Mouse (Mus musculus) ES-Bruce4 (cell line): ENCODE measurements around the gene Prtg. TPM values are rescaled to one million over a fixed set of nuclear protein-coding genes. Genes with fewer than 3 reads are reported as not detected.

Source experiments
- H3K27ac ChIP-seq: 2 replicates; pipeline ENCODE4 v1.5.1; 2012; ENCODE audit warnings: low read length, inconsistent platforms; ENCODE audit not compliant: insufficient read depth
- H3K27me3 ChIP-seq: 2 replicates; pipeline ENCODE4 v1.6.1; 2012; ENCODE audit warnings: mild to moderate bottlenecking, low read length, inconsistent platforms; ENCODE audit not compliant: control insufficient read depth, poor library complexity, insufficient read depth, severe bottlenecking
- H3K36me3 ChIP-seq: 2 replicates; pipeline ENCODE4 v1.6.1; 2012; ENCODE audit warnings: inconsistent platforms, mild to moderate bottlenecking, low read length, moderate library complexity; ENCODE audit not compliant: control insufficient read depth, poor library complexity, insufficient read depth, severe bottlenecking
- H3K4me1 ChIP-seq: one replicate; pipeline ENCODE4 v1.8.1; 2011; ENCODE audit warnings: low read length; ENCODE audit not compliant: control insufficient read depth, insufficient read depth
- H3K4me3 ChIP-seq: 2 replicates; pipeline ENCODE4 v1.5.1; 2011; ENCODE audit warnings: low read depth, mild to moderate bottlenecking, low read length
- H3K9ac ChIP-seq: 2 replicates; pipeline ENCODE4 v1.6.1; 2012; ENCODE audit warnings: low read depth, mild to moderate bottlenecking, inconsistent platforms; ENCODE audit not compliant: poor library complexity, severe bottlenecking
- H3K9me3 ChIP-seq: replicated peaks from 2 replicates; pipeline ENCODE4 v1.6.1; 2012; ENCODE audit warnings: mild to moderate bottlenecking, low read length, inconsistent platforms; ENCODE audit not compliant: control insufficient read depth, poor library complexity, insufficient read depth, severe bottlenecking
- CTCF ChIP-seq: IDR thresholded peaks from one replicate; pipeline ENCODE4 v1.8.1; 2011; ENCODE audit warnings: low read depth, low read length
- EP300 ChIP-seq: IDR thresholded peaks from 2 replicates; pipeline ENCODE4 v1.6.1; 2011; ENCODE audit warnings: low read depth, low read length; ENCODE audit not compliant: insufficient read depth
- POLR2A ChIP-seq: IDR thresholded peaks from one replicate; pipeline ENCODE4 v1.8.1; 2011; ENCODE audit warnings: low read length; ENCODE audit not compliant: insufficient read depth
- polyA plus RNA-seq: library from polyadenylated mRNA; stranded (reverse); fragments of >200 nt; gene quantifications from 2 replicates; pipeline ENCODE4 v1.2.4, GENCODE M21; 2011; ENCODE audit warnings: low read depth; ENCODE audit not compliant: missing spikeins, insufficient read depth, insufficient read length

Gene Prtg
- polyA plus RNA-seq, 1 experiment = 78.5 TPM

DNA sequence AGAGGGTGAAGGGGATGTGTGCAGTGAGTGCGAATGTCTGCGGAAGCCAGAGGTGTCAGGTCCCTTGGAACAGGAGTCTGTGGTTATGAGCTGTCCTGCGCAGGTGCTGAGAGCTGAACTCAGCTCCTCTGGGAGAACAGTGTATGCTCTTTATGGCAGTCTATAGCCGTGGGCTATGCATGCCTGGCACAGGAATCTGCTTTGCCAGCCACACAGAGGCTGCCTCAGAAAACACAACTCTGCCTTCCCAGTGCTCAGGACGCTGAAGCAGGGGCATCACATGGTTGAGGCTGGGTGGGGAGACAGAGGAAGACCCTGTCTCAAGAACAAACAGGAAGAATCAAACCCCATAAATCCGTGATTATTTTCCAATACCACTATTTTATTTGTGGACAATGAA is 60.8 kb downstream of the Prtg start:
- no peak overlapping the region for H3K27ac ChIP-seq
- H3K27me3 ChIP-seq = no peaks in the 10 kb centered on the region
- H3K9me3 ChIP-seq = no peaks in the 10 kb centered on the region
- H3K36me3 ChIP-seq = no peaks in the 10 kb centered on the region
- H3K9ac ChIP-seq = no peak overlapping the region
- no peak overlapping the region for H3K4me3 ChIP-seq
- peaks cover 3% of the 10 kb centered on the region for H3K4me1 ChIP-seq
- TF ChIP-seq EP300 (no peak), CTCF (no peak), POLR2A (no peak)

DNA sequence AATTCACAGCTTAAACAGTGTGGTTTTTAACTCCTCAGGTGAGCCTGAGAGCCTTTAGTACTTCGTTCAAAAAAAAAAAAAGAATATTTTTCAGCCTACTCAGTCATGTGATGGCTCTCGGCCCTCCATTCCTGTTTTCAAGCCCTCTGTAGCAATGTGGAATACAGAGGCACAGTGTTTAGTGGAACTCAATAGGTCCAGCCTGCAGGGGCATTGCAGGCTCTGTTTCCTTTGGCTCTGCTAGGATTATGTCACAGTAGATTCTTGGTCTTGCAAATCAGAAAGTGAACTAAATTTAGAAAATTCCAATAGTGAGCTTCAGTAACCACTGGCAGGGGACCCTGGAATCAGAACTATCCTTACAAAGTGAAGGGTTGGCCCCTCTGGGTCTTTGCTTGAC is 62.1 kb downstream of the Prtg start:
- no peak overlapping the region for H3K9ac ChIP-seq
- H3K9me3 ChIP-seq = no peaks in the 10 kb centered on the region
- no peaks in the 10 kb centered on the region for H3K36me3 ChIP-seq
- H3K4me3 ChIP-seq = no peak overlapping the region
- H3K27ac ChIP-seq = no peak overlapping the region
- no peak for TF ChIP-seq EP300
- peaks cover 4% of the 10 kb centered on the region for H3K4me1 ChIP-seq
- H3K27me3 ChIP-seq = no peaks in the 10 kb centered on the region

DNA sequence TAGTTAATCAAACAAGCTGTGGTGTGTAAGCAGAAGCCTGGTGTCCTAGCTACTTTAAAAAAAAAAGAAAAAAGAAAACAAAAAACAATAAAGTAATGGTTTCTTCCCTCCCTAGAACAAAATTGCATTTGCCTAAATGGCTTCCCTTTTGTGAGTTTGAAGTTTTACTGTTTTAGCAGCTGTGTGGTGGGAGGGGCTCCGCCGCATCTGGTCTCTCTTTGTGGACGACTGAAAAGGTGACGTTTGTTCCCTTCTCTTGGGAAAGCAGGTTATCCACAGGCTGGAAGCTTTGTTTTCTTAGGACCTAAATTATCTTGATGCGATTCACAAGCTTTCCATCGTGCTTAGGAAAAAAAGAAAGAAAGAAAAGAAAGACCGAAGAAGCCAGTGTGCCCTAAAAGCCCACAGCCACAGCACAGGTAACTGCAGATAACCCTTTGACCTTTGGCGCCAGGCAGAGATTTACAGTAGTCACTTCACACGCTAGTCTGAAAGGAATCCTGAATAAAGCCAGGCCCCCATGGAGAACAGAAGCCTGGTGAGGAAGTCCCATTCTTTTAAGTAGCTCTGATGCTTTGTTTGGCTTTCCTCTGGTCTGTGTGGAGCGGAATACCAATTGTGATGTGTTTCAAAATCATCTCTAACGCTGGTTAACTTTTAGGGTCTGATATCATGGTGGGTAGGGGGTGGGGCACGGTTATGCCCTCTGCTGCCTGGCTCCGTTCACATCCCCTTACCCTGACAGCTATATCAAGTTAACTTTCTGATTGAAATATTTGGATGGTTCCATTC is 65.0 kb downstream of the Prtg start:
- Histone ChIP-seq H3K4me3 (no peak overlapping the region), H3K9me3 (no peaks in the 10 kb centered on the region), H3K36me3 (no peaks in the 10 kb centered on the region), H3K4me1 (peaks cover 4% of the 10 kb centered on the region), H3K27me3 (no peaks in the 10 kb centered on the region), H3K27ac (peak overlapping the region; percentile 71), H3K9ac (no peak overlapping the region)
- TF ChIP-seq POLR2A (no peak), EP300 (0 out of 2 replicates have a peak, but pooled peaks have one; percentile 32), CTCF (no peak)

DNA sequence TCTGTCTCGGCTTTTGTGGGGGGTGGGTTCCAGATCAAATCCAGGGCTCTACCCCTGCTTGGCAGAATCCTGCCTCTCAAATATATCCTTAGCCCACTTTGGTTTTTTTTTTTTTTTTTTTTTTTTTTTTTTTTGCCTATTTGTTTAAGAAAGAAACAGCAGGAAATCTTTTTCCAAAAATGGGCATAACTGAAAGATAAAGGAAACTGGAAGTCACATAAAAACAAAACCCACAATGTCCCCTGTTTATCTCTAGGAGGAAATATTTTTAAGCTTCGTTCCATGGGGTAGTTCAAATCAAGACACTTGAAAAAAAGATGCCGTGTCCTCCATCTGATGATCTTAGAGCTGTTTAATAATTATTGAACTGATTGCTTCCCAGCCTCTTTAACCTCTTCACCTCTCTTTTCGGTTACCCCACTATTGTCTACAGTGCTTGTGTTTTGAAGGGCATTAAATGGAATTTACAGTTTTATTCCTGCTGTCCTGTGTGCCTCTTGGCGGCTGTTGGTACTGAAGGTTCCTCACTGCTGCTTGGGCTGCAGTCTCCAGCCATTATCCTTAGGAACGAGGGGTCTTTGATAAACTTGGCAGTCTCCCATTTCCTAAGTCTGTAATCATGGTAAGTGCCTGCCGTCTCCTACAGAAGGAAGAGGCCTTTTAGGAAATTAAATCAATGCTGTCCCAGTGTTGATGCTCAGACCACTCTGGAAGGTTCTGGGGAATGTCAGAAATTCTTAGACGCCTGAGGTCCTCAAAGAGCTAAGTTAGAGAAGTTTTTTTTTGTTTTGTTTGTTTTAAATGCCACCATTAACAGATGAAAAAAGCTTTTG is 65.8 kb downstream of the Prtg start:
- Histone ChIP-seq H3K4me3 (no peak overlapping the region), H3K9ac (no peak overlapping the region), H3K36me3 (no peaks in the 10 kb centered on the region), H3K27ac (peak overlapping the region; percentile 71), H3K4me1 (peaks cover 4% of the 10 kb centered on the region), H3K27me3 (no peaks in the 10 kb centered on the region), H3K9me3 (no peaks in the 10 kb centered on the region)
- TF ChIP-seq POLR2A (no peak), CTCF (no peak), EP300 (no peak)

DNA sequence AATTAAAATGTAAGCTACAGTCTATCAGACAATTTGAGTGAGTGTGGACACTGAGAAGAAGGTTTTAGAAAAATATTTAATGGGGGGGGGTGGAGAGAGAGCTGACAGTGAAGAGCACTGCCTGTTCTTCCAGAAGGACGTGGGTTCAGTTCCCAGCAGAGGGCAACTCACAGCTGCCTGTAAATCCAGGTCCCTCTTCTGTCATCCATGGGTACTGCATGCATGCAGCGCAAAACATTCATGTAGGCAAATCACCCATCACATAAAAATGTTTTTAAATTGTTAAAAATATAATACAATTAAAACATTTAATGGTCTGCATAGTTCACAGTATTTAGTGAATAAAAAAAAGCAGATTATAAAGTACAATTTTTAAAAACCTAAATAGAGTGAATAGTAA is 69.2 kb downstream of the Prtg start:
- TF ChIP-seq CTCF (peak; percentile 9), POLR2A (no peak)
- H3K27ac ChIP-seq = no peak overlapping the region
- H3K4me3 ChIP-seq = no peak overlapping the region
- no peaks in the 10 kb centered on the region for H3K9me3 ChIP-seq
- H3K9ac ChIP-seq = no peak overlapping the region
- H3K36me3 ChIP-seq = no peaks in the 10 kb centered on the region
- H3K27me3 ChIP-seq = no peaks in the 10 kb centered on the region
- H3K4me1 ChIP-seq = peaks cover 3% of the 10 kb centered on the region

DNA sequence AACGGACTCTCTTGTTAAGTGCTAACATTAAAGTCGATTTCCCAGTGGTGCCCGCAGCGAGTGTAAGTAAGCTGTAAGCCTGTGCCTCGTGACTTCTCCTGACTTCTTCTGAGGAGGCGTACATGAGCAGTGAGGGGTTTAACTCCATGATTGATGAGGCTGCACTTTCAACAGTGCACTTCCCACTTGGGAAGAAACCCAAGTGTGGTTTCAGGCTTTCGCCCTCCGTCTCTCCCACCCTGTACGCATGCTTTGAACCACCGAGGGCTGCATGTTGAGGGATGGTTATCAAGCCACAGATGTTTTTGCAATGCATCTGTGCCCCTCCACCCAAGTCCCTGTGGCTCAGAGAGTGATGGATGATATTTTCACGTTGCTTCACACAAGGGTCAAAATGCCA is 71.2 kb downstream of the Prtg start:
- H3K4me3 ChIP-seq = no peak overlapping the region
- no peaks in the 10 kb centered on the region for H3K4me1 ChIP-seq
- TF ChIP-seq POLR2A (no peak), EP300 (no peak), CTCF (no peak)
- no peaks in the 10 kb centered on the region for H3K36me3 ChIP-seq
- H3K9me3 ChIP-seq = no peaks in the 10 kb centered on the region
- no peak overlapping the region for H3K9ac ChIP-seq
- H3K27ac ChIP-seq = no peak overlapping the region
- no peaks in the 10 kb centered on the region for H3K27me3 ChIP-seq
